Mouse (Mus musculus) heart, postnatal 10 days (tissue): ENCODE results near the gene Krt36. TPM values are rescaled to one million over a fixed set of nuclear protein-coding genes. Genes with fewer than 3 reads are reported as not detected.

ENCODE experiments used
- DNase-seq, 2 experiments: peaks; one replicate each; pipeline ENCODE4 v3.0.0; 2021
- intact Hi-C: fragments of 180-260 bp; cut with DNase I; formaldehyde crosslinking; loops from one replicate; pipeline ENCODE4 v1.15.1; 2025
- total RNA-seq, 2 experiments: library from RNA; stranded (reverse); gene quantifications; 2 replicates each; pipeline ENCODE4 v1.2.3; 2021

The Krt36 gene
- total RNA-seq: not detected

GRCm38 (mm10) chr11:100105576-100106122 lies at the start of gene Krt36:
Gene Krt36, minus strand, starts transcription at chr11:100105626.
- DNase-seq: no peak
- intact Hi-C loops: no loop called here

GRCm38 (mm10) chr11:100148615-100149330 lies 43.3 kb upstream of the Krt36 start, which contains the start of gene Krt19:
Gene Krt19, minus strand, starts transcription at chr11:100148665.
- peak in 1 of 2 experiments; percentile 20 for DNase-seq
- intact Hi-C loops: no loop called here

- intact Hi-C loops: no loop called here
- DNase-seq: no peak
These were observed 42.3 kb upstream of the Krt36 start for GRCm38 (mm10) chr11:100147566-100148353.

DNA sequence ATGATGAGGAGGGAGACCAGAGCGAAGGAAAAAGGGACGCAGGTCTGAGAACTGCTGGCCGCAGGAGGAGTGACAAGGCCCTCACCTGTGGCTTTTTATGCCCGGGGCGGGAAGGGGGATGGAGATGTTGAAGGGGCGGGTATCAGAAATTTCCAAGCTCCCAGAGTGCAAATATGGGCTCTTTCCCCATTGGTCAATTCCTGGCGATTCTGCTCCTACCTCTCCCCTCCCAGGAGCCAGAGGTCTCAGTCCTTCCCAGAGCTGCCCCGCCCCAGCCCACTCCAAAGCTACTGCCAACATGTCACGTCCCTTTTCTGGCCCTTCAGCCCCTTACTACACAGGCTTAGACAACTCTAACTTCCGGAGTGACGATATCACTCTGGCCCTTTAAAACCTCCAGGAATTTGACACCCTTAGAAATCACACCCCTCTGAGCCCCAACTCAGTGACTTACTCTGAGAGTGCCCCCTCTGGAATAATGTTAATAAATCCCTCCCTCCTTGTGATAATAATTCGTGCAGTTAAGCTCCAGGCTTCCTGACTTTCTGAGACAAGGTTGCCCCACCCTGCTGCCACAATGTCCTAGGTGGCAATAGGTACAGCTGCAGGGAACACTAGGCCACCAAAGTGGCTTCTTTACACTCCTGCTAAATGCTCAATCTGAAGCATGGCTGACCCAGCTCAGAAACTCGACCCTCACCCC lies 40.6 kb upstream of the Krt36 start:
- peak; percentile 10 to 15 for DNase-seq
- intact Hi-C loops: no loop called here

- no peak for DNase-seq
- intact Hi-C loops: no loop called here
These were observed 39.7 kb upstream of the Krt36 start for GRCm38 (mm10) chr11:100145104-100145503.

DNA sequence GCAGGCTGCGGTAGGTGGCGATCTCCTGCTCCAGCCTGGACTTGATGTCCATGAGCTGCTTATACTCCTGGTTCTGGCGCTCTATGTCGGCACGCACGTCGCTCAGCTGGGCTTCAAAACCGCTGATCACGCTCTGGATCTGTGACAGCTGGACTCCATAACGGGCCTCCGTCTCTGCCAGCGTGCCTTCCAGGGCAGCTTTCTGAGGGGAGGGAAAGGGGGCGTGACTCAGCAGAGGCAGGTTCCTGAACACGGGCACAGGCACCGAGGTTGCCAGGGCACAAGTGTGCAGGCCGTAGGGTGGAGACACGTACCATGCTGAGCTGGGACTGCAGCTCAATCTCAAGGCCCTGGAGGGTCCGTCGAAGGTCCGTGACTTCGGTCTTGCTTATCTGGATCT lies 35.5 kb upstream of the Krt36 start:
- intact Hi-C loops: no loop called here
- DNase-seq: no peak

- intact Hi-C loops: no loop called here
- DNase-seq: no peak
These were observed 34.0 kb upstream of the Krt36 start for GRCm38 (mm10) chr11:100139391-100139790.

GRCm38 (mm10) chr11:100138809-100139208 lies 33.4 kb upstream of the Krt36 start:
- intact Hi-C loops: no loop called here
- DNase-seq: no peak

DNA sequence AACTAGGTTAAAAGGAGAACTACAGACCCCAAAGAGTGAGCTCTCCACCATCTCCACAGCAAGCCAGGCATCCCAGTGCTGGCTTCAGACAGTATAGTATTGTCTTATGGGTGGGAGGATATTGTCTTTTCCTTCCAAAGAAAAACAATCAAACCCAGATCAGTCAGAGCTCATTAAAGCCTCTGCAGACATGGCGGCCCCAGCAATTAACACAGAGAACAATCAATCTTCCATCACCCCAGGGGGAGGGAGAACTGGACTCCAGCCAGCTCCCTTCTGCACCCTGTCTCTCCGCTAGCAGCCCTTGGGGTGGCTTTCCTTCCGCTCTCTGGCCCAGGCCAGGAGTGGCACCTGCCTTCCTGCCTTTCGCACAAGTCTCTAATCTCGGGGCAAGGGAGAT lies 32.3 kb upstream of the Krt36 start:
- no peak for DNase-seq
- intact Hi-C loops: no loop called here

DNA sequence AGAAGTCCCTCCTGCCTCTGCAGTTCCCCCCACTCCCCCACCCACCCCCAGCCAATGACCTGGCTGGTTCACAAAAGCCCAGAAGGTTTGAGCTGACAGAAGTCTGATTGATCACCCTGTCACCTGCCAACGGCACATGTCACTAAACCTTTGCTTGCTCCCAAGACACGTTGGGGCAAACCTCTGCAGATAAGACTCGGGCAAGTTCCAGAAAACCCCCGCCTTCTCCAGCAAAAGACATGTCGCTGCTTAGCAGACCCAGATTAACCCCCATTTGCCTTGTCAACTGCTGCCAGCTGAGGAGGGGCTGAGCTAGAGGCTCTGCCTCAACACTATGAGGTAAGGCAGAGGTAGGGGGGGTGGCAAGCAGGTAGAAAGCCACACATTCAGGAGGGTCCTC lies 31.1 kb upstream of the Krt36 start:
- DNase-seq: no peak
- intact Hi-C loops: no loop called here

DNA sequence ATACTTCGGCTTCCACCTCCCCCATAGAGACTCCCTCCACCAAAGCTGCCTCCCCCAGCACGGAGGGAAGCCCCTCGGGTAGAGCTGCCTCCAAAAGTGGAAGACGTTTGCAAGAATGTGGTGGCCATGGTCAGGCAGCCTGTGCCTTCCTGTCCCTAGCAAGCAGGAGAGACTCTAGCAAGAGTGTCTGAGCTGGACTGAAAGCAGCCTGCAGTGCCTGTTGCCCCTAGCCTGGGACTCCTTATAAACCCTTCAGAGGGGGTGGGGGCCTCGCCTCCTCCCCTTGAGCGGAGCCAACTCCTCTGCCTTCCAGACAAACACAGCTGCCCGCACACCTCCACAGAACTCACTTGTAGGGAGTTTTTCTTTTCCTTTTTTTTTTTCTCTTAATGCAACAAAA lies 30.3 kb upstream of the Krt36 start, which contains the start of gene Krt15:
Krt15 (minus strand) TSS at position 198 of the 400 bp plus-strand sequence.
- intact Hi-C loops: no loop called here
- no peak for DNase-seq

DNA sequence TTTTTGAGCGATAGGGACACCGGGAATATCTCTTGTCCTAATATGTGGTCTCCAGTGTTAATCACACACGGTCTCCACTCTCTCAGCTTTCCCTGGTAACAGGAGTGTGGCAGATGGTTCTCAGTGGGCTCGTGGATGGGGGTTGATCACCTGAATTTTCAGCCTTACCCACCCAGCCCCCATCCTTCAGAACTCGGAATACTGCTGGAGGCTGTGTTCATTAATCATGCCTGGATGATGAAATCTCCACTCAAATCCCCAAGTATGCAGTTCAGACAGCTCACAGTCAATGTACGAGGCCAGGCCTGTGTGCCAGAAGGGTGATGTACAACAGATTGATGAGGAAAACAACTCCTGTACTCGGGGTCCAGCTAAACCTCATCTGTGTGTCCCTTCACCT lies 19.5 kb upstream of the Krt36 start:
- DNase-seq: no peak
- intact Hi-C loops: no loop called here

DNA sequence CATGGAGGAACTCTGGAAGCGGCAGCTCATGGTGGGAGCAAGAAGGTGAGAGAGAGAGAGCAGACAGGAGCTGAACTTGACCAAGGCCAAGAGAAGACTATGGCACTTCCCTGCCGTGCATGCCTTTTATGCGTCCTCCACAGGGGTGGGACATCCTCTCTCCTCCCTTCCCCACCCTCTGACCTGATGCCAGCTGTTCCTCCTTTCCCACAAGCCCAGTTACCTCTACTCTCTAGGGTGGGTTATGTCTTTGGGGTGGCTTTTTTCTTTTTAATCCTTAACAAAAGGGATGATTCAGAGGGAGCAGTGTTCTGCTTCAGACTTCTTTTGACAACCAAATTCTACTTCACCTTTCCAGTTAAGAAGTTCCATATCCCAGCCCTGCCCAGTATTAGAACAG lies 16.0 kb upstream of the Krt36 start, which contains the start of gene Krt13:
Krt13 (minus strand) TSS at position 101 of the 400 bp plus-strand sequence.
- intact Hi-C loops: no loop called here
- DNase-seq: no peak

DNA sequence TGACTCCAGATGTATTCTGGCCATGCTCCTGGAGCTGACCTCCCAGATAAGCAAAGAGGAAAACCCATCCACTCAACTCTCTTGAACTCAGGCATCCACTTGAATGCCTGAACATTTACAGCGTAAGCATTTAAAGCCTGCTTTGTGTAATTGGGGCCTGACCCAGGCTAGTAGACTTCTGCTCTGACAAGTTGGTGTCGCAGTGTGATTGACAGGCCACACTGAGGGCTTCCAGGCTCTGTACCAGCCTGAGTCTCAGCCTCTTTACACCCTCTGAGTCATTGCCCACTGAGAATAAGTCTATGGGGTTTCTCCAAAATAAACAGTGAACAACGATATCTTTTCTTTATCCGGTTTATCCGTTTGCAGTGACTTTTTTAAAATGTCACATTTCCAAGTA lies 14.9 kb upstream of the Krt36 start:
- intact Hi-C loops: no loop called here
- no peak for DNase-seq

- intact Hi-C loops: no loop called here
- no peak for DNase-seq
These were observed 8.3 kb upstream of the Krt36 start for GRCm38 (mm10) chr11:100113742-100114029.

- DNase-seq: no peak
- intact Hi-C loops: no loop called here
These were observed 7.7 kb upstream of the Krt36 start for GRCm38 (mm10) chr11:100112935-100113741.

DNA sequence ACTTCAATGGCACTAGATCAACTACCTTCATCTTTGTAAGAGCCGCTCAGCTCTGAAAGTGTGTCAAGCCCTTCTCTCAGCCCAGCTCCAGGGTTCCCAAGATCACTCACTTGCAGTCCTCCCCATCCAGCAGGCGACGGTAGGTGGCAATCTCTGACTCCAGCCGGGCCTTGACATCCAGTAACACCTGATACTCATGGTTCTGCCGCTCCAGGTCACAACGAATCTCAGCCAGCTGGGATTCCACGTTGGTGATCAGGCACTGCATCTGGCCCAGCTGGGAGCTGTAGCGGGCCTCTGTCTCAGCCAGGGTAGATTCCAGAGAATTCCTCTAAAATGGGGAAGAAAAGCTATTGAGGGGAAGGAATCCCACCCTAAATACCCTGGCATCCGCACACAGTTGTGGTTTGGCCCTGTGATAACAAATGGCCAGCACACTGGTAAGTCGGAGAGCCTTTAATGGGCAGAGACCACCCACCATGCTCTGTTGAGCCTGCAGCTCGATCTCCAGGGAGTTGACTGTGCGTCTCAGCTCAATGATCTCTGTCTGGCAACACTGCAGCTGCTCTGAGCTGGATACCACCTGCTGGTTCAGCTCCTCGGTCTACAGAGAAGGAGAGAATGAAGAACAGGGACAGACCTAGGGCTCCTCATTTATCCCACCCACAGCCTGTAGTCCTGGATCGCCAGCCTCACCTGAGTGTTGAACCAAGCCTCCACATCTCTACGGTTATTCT lies 2.6 kb downstream of the Krt36 start:
- no peak for DNase-seq
- intact Hi-C loops: no loop called here

- DNase-seq: no peak
- intact Hi-C loops: no loop called here
These were observed 5.0 kb downstream of the Krt36 start for GRCm38 (mm10) chr11:100100391-100100790.

- intact Hi-C loops: no loop called here
These were observed 7.6 kb downstream of the Krt36 start for GRCm38 (mm10) chr11:100097819-100098218.

GRCm38 (mm10) chr11:100096141-100096540 lies 9.3 kb downstream of the Krt36 start, which contains the start of gene Krt35:
Gene Krt35, minus strand, starts transcription at chr11:100096241.
- intact Hi-C loops: no loop called here
- no peak for DNase-seq

More at GRCm38 (mm10) chr11:100097819-100098218, 7.6 kb downstream of the Krt36 start:
- DNase-seq: no peak
